Mouse (Mus musculus): Measurements from ENCODE around the gene Zfp410.

Zfp410 gene

GRCm38 (mm10) chr12:84361555-84362489 lies 45.2 kb downstream of the Zfp410 start, which contains the start of the genes Coq6 and Fam161b:
Gene Coq6, plus strand, starts transcription at chr12:84361657.
Gene Fam161b, minus strand, starts transcription at chr12:84361833.
- DNase-seq (ENCODE audit: low spot score): peak; percentile 92

- DNase-seq (ENCODE audit: low spot score): no peak
These were observed 46.2 kb downstream of the Zfp410 start for GRCm38 (mm10) chr12:84362872-84363271.

GRCm38 (mm10) chr12:84364291-84364690 lies 47.6 kb downstream of the Zfp410 start:
- DNase-seq (ENCODE audit: low spot score): no peak

GRCm38 (mm10) chr12:84365137-84365536 lies 48.5 kb downstream of the Zfp410 start:
- no peak for DNase-seq (ENCODE audit: low spot score)

GRCm38 (mm10) chr12:84366971-84367370 lies 50.3 kb downstream of the Zfp410 start:
- DNase-seq (ENCODE audit: low spot score): peak; percentile 61

- DNase-seq (ENCODE audit: low spot score): no peak
These were observed 55.0 kb downstream of the Zfp410 start for GRCm38 (mm10) chr12:84371647-84372046.

- no peak for DNase-seq (ENCODE audit: low spot score)
These were observed 57.3 kb downstream of the Zfp410 start for GRCm38 (mm10) chr12:84373831-84374481.

GRCm38 (mm10) chr12:84382369-84382768 lies 65.7 kb downstream of the Zfp410 start:
- no peak for DNase-seq (ENCODE audit: low spot score)

- DNase-seq (ENCODE audit: low spot score): no peak
These were observed 68.0 kb downstream of the Zfp410 start for GRCm38 (mm10) chr12:84384644-84385081.

GRCm38 (mm10) chr12:84385408-84385807 lies 68.8 kb downstream of the Zfp410 start:
- no peak for DNase-seq (ENCODE audit: low spot score)

GRCm38 (mm10) chr12:84388097-84388496 lies 71.4 kb downstream of the Zfp410 start:
- no peak for DNase-seq (ENCODE audit: low spot score)

- no peak for DNase-seq (ENCODE audit: low spot score)
These were observed 72.2 kb downstream of the Zfp410 start for GRCm38 (mm10) chr12:84388774-84389400.

- DNase-seq (ENCODE audit: low spot score): no peak
These were observed 73.7 kb downstream of the Zfp410 start for GRCm38 (mm10) chr12:84390336-84390735.

- no peak for DNase-seq (ENCODE audit: low spot score)
These were observed 76.0 kb downstream of the Zfp410 start for GRCm38 (mm10) chr12:84392681-84393080.
